Mouse (Mus musculus) MEL (cell line): ENCODE results near the gene Tbr1. TPM values are rescaled to one million over a fixed set of nuclear protein-coding genes. Genes with fewer than 3 reads are reported as not detected.

ENCODE experiments used
- DNase-seq: peaks from one replicate; pipeline ENCODE4 v3.0.0; 2011; ENCODE audit warnings: low read depth, low spot score
- H3K27ac ChIP-seq: 2 replicates; pipeline ENCODE4 v1.5.1; 2012; ENCODE audit warnings: low read depth, mild to moderate bottlenecking, control low read depth, low read length, moderate library complexity; ENCODE audit not compliant: control insufficient read depth
- H3K27me3 ChIP-seq, 2 experiments: fragments of 150-350 bp in 1 of 2; sonication (generic) in 1 of 2; 2 replicates each; pipeline ENCODE4 v1.6.1; 2012; ENCODE audit warnings: low read length in 2 of 2, mild to moderate bottlenecking in 2 of 2, improper control_type of control experiment in 1 of 2, moderate library complexity in 1 of 2; ENCODE audit not compliant: insufficient read depth in 2 of 2, control insufficient read depth in 1 of 2
- H3K36me3 ChIP-seq, 2 experiments: 2 replicates each; pipeline ENCODE4 v1.6.1; 2012 to 2014; ENCODE audit warnings: low read length in 2 of 2, improper control_type of control experiment in 1 of 2, inconsistent platforms in 1 of 2, mild to moderate bottlenecking in 1 of 2; ENCODE audit not compliant: insufficient read depth in 2 of 2, control insufficient read depth in 1 of 2
- H3K4me1 ChIP-seq, 2 experiments: fragments of 150-350 bp in 1 of 2; sonication (generic) in 1 of 2; 2 replicates each; pipeline ENCODE4 v1.6.1; 2012; ENCODE audit warnings: low read length in 2 of 2, improper control_type of control experiment in 1 of 2, mild to moderate bottlenecking in 1 of 2; ENCODE audit not compliant: insufficient read depth in 2 of 2, control insufficient read depth in 1 of 2
- H3K4me3 ChIP-seq, 2 experiments: fragments of 150-350 bp in 1 of 2; sonication (generic) in 1 of 2; 2 replicates each; pipeline ENCODE4 v1.5.1; 2012; ENCODE audit warnings: low read depth in 2 of 2, low read length in 2 of 2, mild to moderate bottlenecking in 2 of 2, moderate library complexity in 2 of 2, control low read depth in 1 of 2, improper control_type of control experiment in 1 of 2; ENCODE audit not compliant: control insufficient read depth in 1 of 2, insufficient read depth in 1 of 2
- H3K79me2 ChIP-seq: 2 replicates; pipeline ENCODE4 v1.6.1; 2012; ENCODE audit warnings: mild to moderate bottlenecking, low read length, moderate library complexity; ENCODE audit not compliant: control insufficient read depth, poor library complexity, insufficient read depth
- H3K9ac ChIP-seq: 2 replicates; pipeline ENCODE4 v1.6.1; 2012; ENCODE audit warnings: low read depth, mild to moderate bottlenecking, control low read depth, low read length, moderate library complexity; ENCODE audit not compliant: control insufficient read depth, poor library complexity, severe bottlenecking
- H3K9me3 ChIP-seq: fragments of 150-350 bp; sonication (generic); replicated peaks from 2 replicates; pipeline ENCODE4 v1.6.1; 2012; ENCODE audit warnings: mild to moderate bottlenecking, low read length, improper control_type of control experiment, moderate library complexity; ENCODE audit not compliant: insufficient read depth
- EP300 ChIP-seq, 2 experiments: IDR thresholded peaks; 2 replicates each; pipeline ENCODE4 v1.6.1; 2011; ENCODE audit warnings: improper control_type of control experiment in 2 of 2, low read length in 2 of 2, low read depth in 1 of 2, mild to moderate bottlenecking in 1 of 2
- SMC3 ChIP-seq: IDR thresholded peaks from 2 replicates; pipeline ENCODE4 v1.6.1; 2011; ENCODE audit warnings: low read depth, low read length, improper control_type of control experiment
- polyA plus RNA-seq, 2 experiments: library from polyadenylated mRNA; stranded (reverse) in 1 of 2; unstranded in 1 of 2; fragments of >175 nt in 1 of 2; fragments of >200 nt in 1 of 2; gene quantifications; 2 replicates each; pipeline versions ENCODE4 v1.2.1 to v1.2.4; 2012; ENCODE audit warnings: low replicate concordance in 2 of 2, low read depth in 1 of 2; ENCODE audit not compliant: insufficient read length in 2 of 2, insufficient read depth in 1 of 2, missing spikeins in 1 of 2
- total RNA-seq: library from RNA; depleted of rRNA; stranded (reverse); fragments of 300-350 nt; gene quantifications from 2 replicates; pipeline ENCODE4 v1.2.3, GENCODE M21; 2012; rRNA removed

Tbr1 gene
- total and polyA plus RNA-seq, 3 experiments = 0.11 TPM; not detected in 2

DNA sequence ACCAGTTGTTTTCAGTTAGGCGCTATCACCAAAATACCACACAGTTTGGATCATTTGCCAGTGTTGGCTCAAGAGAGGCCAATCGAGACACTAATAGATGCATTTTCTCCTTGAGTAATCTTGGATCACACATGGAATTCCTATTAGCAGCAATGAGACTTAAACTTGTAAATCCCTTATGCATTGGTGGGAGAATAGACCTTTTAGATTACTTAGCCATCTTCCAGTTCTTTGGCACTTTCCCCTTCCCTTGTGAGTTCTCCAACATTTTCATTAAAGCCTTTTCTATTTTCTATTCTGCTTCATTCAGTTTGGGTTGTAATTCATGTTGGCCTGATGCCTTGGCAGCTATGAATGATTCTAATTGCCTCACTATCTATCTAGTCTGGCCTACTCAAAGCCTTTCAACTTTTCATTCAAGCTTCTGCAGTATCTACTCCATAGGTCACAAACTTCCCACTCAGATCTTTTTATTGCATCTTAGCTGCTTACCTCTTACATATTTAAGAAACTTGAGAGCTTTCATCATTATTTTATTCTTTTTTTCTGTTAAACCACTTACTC lies 34.6 kb downstream of the Tbr1 start:
- Histone ChIP-seq H3K27ac (no peak overlapping the region), H3K4me1 (peaks cover 0 to 3% of the 10 kb centered on the region in 2 experiments; a peak in 1 of 4 replicates), H3K79me2 (no peaks in the 10 kb centered on the region), H3K9ac (no peak overlapping the region), H3K36me3 (no peaks in the 10 kb centered on the region; a peak in 1 of 4 replicates), H3K9me3 (no peaks in the 10 kb centered on the region), H3K4me3 (no peak overlapping the region), H3K27me3 (no peaks in the 10 kb centered on the region)
- no peak for TF ChIP-seq SMC3
- TF ChIP-seq EP300 (IDR thresholded peaks at IDR 0.05; ENCODE audit: low read depth in 1 of 2, low read length in 2 of 2) = 0 out of 4 replicates have a peak, but pooled peaks of 1 of the 2 experiments have one; percentile 63
- no peak for DNase-seq

Other genes with a start within 250 kb of the Tbr1 start
- 25.4 and 27.0 TPM in 2 replicates for gene Tank, start 224.3 kb upstream of the Tbr1 start, total RNA-seq
- 10 to 100 TPM; 27.4 to 96.7 TPM for gene Tank, start 224.3 kb upstream of the Tbr1 start, polyA plus RNA-seq
- 217 and 238 TPM in 2 replicates for gene Psmd14, start 91.2 kb upstream of the Tbr1 start, total RNA-seq
- gene Psmd14, start 91.2 kb upstream of the Tbr1 start, polyA plus RNA-seq = 100 to 1,000 TPM in 1 of 2 experiments, not detected in 1; 156 TPM
- gene Slc4a10, start 243.5 kb downstream of the Tbr1 start, total RNA-seq = not detected in 2 replicates
- under 1 TPM in 1 of 2 experiments, not detected in 1; 0.08 TPM for gene Slc4a10, start 243.5 kb downstream of the Tbr1 start, polyA plus RNA-seq